Mouse (Mus musculus): Measurements from ENCODE around the gene Hamp2.
"Not testable (repeated sequence)": the region's sequence is repeated elsewhere in the genome, so short reads cannot be mapped to it uniquely, and the experiment has no call there.

Gene Hamp2

GRCm38 (mm10) chr7:30953459-30953858 is 29.0 kb upstream of the Hamp2 start:
- DNase-seq (ENCODE audit: low read depth, low spot score) = no peak

- no peak for DNase-seq (ENCODE audit: low read depth, low spot score)
Observed at GRCm38 (mm10) chr7:30952441-30953265, 28.2 kb upstream of the Hamp2 start.

GRCm38 (mm10) chr7:30949902-30950301 is 25.4 kb upstream of the Hamp2 start:
- not testable (repeated sequence) for DNase-seq (ENCODE audit: low read depth, low spot score)

GRCm38 (mm10) chr7:30945876-30946275 is 21.4 kb upstream of the Hamp2 start:
- no peak for DNase-seq (ENCODE audit: low read depth, low spot score)

DNA sequence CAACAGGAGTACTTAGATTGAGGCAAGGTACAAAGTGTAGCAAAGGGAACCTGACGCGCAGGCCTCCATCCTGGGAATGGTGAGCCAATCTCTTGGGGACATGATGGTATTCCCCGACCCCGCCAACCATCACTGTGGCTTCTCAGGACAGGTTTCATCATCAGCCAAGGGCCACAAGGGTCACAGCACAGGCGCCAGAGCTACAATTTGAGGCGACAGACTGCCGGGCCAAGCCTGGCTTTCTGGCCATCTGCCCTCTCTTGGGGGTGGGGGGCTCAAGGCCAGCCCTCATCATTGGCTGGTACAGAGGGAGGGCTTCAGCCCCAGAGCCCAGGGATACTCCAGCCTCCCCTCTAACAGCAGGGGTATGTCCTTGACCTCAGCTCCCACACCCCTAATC is 21.0 kb upstream of the Hamp2 start:
- DNase-seq (ENCODE audit: low read depth, low spot score) = not testable (repeated sequence)

DNA sequence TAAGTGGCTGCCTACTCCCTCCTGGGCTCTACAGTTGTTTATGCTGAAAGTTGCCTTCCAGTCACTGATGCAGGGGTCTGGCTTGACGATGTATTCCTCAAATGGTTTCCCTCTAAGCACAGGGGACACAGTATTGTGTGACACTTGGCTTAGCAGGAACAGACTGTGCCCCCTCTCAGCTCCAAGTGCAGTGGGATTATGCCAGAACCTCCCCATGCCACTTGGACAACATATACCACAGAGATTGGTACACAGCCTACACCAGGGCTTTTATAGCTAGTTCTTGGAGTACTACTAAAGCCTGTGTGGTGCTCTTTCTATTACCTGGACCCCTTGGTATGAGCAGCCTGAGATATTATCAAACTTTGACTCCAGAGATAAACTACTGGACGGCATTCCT is 20.2 kb upstream of the Hamp2 start:
- DNase-seq (ENCODE audit: low read depth, low spot score) = not testable (repeated sequence)

DNA sequence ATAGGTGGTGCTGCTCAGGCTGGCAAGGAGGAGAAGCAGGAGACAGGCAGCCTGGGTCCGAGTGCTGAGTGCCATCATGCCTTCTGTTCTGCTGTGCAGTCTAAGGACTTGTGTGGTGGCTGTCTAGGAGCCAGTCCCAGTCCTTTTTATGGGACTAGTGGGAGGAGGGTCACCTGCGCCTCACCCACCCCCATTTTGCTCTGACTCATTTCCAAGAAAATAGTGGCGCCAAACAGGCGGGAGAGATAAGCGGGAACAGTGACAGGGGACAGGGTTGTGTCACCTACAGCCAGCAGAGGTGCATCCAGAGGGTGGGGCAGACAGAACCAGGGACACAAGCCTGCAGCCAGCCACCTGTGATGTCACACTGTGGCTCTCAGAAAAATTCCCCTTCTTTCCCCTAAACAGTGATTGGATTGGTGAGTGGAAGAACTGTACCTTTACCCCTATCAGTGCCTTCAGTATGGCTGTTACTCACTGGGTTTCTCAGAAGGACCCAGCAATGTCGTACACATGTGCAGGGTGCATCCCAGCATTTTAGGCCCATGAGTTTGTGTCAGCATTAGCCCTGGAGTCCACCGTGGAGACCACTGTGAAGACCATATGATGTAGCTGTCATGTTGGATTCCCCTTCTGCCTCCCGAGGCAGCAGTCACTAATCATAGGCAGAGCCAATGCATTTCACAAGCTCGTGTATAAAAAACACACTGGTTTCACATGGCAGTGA is 19.6 kb upstream of the Hamp2 start, which contains the start of gene Hamp:
TSS of gene Hamp (minus strand) at position 124 of the 727 bp plus-strand sequence.
- no peak for DNase-seq (ENCODE audit: low read depth, low spot score)

DNA sequence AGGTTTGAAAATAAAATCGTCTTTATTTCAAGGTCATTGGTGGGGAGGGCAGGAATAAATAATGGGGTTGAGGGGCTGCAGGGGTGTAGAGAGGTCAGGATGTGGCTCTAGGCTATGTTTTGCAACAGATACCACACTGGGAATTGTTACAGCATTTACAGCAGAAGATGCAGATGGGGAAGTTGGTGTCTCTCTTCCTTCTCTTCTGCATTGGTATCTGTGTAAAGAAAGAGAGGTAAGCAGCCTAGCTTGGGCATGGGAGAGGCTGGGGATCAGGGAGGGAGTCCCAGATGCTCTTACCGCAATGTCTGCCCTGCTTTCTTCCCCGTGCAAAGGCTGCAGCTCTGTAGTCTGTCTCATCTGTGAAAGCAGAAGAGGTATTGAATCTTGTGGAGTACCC is 17.9 kb upstream of the Hamp2 start:
- not testable (repeated sequence) for DNase-seq (ENCODE audit: low read depth, low spot score)

- not testable (repeated sequence) for DNase-seq (ENCODE audit: low read depth, low spot score)
Observed at GRCm38 (mm10) chr7:30940070-30940469, 15.6 kb upstream of the Hamp2 start.

DNA sequence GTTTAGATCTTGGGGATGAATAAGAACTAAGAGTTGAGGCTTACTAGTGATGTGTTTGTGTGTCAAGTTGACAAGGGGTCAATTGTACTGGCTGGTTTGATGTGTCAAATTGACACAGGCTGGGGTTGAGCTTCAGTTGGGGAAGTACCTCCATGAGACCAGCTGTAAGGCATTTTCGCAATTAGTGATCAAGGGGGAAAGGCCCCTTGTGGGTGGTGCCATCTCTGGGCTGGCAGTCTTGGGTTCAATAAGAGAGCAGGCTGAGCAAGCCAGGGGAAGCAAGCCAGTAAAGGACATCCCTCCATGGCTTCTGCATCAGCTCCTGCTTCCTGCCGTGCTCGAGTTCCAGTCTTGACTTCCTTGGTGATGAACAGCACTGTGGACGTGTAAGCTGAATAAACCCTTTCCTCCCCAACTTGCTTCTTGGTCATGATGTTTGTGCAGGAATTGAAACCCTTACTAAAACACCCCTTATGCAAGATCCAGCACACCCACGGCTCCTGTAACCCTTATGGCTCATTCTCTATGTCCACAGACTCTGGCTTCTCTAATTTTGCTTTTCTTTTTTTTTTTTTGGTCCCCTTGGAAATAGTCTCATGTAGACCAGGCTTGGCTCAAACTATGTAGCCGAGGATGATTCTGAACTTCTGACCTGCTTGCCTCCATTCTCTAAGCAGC is 11.1 kb upstream of the Hamp2 start:
- DNase-seq (ENCODE audit: low read depth, low spot score) = not testable (repeated sequence)

DNA sequence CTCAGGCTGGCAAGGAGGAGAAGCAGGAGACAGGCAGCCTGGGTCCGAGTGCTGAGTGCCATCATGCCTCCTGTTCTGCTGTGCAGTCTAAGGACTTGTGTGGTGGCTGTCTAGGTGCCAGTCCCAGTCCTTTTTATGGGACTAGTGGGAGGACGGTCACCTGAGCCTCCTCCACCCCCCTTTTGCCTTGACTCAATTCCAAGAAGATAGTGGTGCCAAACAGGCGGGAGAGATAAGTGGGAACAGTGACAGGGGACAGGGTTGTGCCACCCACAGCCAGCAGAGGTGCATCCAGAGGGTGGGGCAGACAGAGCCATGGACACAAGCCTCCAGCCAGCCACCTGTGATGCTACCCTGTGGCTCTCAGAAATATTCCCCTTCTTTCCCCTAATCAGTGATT is 410 bp downstream of the Hamp2 start:
- no peak for DNase-seq (ENCODE audit: low read depth, low spot score)

- not testable (repeated sequence) for DNase-seq (ENCODE audit: low read depth, low spot score)
Observed at GRCm38 (mm10) chr7:30922490-30922889, 2.0 kb downstream of the Hamp2 start.

- DNase-seq (ENCODE audit: low read depth, low spot score) = peak; percentile 45
Observed at GRCm38 (mm10) chr7:30920217-30920616, 4.3 kb downstream of the Hamp2 start.

DNA sequence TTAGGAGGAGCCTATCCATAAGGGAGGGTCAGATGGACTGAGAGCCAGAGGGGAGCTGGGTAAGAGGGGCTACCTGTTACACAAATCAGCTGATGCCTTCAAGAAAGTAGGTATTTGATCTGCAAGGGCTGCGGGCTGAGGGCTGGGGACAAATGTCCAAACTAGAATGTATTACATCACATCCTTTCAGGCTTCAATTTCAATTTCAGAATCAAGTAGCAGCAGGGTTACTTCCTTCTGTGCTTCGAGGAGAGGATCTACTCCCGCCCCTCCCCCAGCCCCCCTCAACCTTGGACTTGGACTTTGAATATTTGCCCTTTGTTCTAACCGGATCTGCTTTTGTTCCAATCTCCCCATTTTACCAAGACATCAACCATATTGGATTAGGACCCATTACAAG is 7.3 kb downstream of the Hamp2 start:
- DNase-seq (ENCODE audit: low read depth, low spot score) = peak; percentile 59

DNA sequence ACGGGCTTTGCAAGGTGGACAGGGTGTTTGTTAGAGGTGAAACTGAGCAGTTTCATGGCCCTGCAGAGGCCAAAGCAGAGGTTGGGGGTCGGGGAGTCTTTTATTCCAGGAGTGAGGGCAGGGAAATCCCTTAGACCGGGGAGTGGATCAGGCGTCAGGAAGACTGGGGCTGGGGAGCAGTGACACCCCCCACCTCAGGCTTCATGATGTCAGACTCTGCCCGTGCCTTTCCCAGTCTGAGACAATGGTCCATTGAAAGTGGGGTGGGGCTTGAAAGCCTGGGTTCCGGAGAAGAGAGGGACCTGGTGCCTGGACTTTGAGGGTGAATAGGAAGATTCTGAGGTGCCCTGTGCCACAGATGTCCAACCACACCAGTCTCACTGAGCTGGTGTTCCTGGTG is 7.8 kb downstream of the Hamp2 start:
- peak; percentile 28 for DNase-seq (ENCODE audit: low read depth, low spot score)

DNA sequence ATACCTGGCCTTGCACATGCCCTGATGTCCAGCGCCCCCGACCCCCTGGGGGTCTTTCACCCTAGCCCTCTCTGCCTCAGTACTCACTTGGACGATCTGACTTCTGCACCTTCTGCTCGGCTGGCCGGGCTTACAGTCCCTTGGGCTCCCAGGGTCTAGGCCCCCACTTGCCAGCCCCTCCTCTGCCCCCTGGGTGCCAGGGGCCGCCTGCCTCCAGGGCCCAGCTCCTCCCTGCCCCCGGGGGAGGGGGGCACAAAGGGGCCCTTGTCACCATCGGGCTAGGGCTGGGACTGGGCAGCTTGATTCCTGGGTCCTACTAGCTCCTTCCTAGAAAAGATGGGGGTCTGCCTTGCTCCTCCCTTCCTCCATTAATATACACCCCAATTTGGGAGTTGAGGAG is 9.7 kb downstream of the Hamp2 start, which contains the start of gene Mag:
TSS of gene Mag (minus strand) at position 142 of the 400 bp plus-strand sequence.
- DNase-seq (ENCODE audit: low read depth, low spot score) = no peak

- DNase-seq (ENCODE audit: low read depth, low spot score) = no peak
Observed at GRCm38 (mm10) chr7:30909773-30910172, 14.7 kb downstream of the Hamp2 start.

DNA sequence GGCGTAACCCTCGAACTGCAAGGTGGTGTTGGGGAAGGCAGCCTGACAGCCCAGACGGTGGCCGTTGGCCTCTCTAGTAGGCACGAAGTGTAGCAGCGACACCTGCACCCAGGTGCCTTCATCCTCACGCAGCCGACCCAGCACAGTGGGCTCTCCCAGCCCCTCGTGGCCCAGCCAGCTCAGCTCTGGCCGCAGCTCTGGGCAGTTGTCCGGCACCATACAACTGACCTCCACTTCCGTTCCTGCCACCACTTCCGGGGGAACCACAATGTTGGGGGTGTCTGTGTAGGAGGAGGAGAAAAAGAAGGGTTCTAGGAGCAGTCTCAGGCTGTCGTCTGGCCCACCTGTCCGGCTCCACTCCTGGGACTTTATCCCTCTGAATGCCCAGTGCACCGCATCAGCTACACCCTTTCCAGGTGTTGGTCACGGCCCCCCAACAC is 15.5 kb downstream of the Hamp2 start:
- no peak for DNase-seq (ENCODE audit: low read depth, low spot score)

DNA sequence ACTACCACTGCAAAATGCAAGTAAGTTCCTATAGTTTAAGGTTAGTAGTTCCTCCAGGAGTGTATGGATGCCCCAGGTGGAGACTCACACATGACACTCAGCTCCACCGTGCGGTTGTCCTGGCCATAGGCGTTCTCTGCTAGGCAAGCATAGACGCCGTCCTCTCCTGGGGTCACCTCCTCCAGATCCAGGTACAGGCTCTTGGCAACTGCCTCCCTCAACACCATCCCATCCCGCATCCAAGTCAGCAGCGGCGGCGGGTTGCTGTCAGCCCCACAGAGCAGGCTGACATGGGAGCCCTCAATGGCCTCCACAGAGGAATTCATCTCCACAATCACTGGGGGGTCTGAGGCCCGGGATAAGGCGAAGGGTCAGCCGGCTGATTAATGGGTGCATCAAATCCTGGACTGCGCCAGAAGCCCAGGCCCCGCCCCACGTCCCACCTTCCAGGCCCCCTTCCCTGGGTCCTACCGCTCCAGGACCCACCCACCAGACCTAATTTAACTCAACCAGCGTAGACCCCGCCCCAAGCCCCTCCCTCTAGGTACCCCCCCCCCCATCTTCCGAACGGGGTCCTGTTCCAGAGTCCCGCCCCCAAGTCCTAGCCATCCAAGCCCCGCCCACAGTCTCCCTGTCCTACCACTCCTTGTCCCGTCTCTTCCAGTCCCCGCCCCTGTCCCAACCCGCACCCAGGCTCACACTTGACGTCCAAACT is 16.0 kb downstream of the Hamp2 start:
- peak; percentile 89 for DNase-seq (ENCODE audit: low read depth, low spot score)

- DNase-seq (ENCODE audit: low read depth, low spot score) = no peak
Observed at GRCm38 (mm10) chr7:30904042-30904441, 20.4 kb downstream of the Hamp2 start.

DNA sequence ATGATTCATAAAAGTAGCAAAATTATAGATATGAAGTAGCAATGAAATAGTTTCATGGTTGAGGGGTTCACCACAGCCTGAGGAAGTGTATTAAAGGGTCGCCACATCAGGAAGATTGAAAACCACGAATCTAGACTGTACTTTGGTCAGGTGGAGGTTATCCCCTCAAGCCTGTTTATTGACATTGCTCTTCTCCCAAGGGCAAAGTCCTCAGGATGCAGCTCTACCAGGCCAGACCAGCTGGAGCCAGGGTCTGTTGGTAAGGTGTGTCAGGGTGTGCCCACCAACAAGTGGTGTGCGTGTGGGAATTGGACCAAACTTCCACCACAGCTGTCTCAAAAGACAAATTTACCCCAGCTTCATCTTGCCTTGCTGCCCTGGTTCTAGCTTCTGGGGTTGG is 29.3 kb downstream of the Hamp2 start:
- DNase-seq (ENCODE audit: low read depth, low spot score) = no peak

Data from R1 (cell line).